Mouse (Mus musculus) common myeloid progenitor, adult 5-6 weeks (primary cell): ENCODE data around the gene Rhox8. TPM values are rescaled to one million over a fixed set of nuclear protein-coding genes. Genes with fewer than 3 reads are reported as not detected.
"Not testable (repeated sequence)": the region's sequence is repeated elsewhere in the genome, so short reads cannot be mapped to it uniquely, and the experiment has no call there.

ENCODE experiments used
- ATAC-seq: replicated peaks from 2 replicates; pipeline ENCODE4 v1.8.0; 2016; ENCODE audit warnings: low read depth, mild to moderate bottlenecking, moderate TSS enrichment, inconsistent platforms; ENCODE audit not compliant: poor library complexity, severe bottlenecking
- total RNA-seq: library from RNA; stranded (forward); fragments of 200-1000, 187-1606 nt; gene quantifications from 2 replicates; pipeline ENCODE4 v1.2.3, GENCODE M21; 2017

The Rhox8 gene
- total RNA-seq = not detected in 2 replicates

- ATAC-seq = no peak
Measured at GRCm38 (mm10) chrX:37878844-37879243, at the start of gene Rhox8. TSS of gene Rhox8 (minus strand) at chrX:37878944.

GRCm38 (mm10) chrX:37916311-37916710 lies 37.6 kb upstream of the Rhox8 start:
- no peak for ATAC-seq

- no peak for ATAC-seq
Measured at GRCm38 (mm10) chrX:37908581-37908980, 29.8 kb upstream of the Rhox8 start.

GRCm38 (mm10) chrX:37903727-37904126 lies 25.0 kb upstream of the Rhox8 start:
- no peak for ATAC-seq

GRCm38 (mm10) chrX:37901670-37902069 lies 22.9 kb upstream of the Rhox8 start, which contains the start of gene Rhox9:
TSS of gene Rhox9 (minus strand) at chrX:37901770.
- ATAC-seq = not testable (repeated sequence)

GRCm38 (mm10) chrX:37897132-37897531 lies 18.4 kb upstream of the Rhox8 start, which contains the start of gene Rhox7b:
TSS of gene Rhox7b (minus strand) at chrX:37897232.
- ATAC-seq = not testable (repeated sequence)

GRCm38 (mm10) chrX:37871641-37872040 lies 7.1 kb downstream of the Rhox8 start:
- no peak for ATAC-seq

- not testable (repeated sequence) for ATAC-seq
Measured at GRCm38 (mm10) chrX:37831386-37831785, 47.4 kb downstream of the Rhox8 start, which contains the start of gene Rhox7a. TSS of gene Rhox7a (plus strand) at chrX:37831686.

- ATAC-seq = not testable (repeated sequence)
Measured at GRCm38 (mm10) chrX:37826610-37827009, 52.1 kb downstream of the Rhox8 start, which contains the start of gene Rhox6. TSS of gene Rhox6 (plus strand) at chrX:37826910.

Other genes with a start within 250 kb of the Rhox8 start
- gene Rhox2g, start 235.5 kb downstream of the Rhox8 start, total RNA-seq = not detected in 2 replicates
- gene Rhox4g, start 227.6 kb downstream of the Rhox8 start, total RNA-seq = not detected in 2 replicates
- not detected in 2 replicates for gene Rhox3h, start 210.2 kb downstream of the Rhox8 start, total RNA-seq
- not detected in 2 replicates for gene Rhox2h, start 205.7 kb downstream of the Rhox8 start, total RNA-seq
- not detected in 2 replicates for gene Rhox5, start 74.1 kb downstream of the Rhox8 start, total RNA-seq
- gene Rhox6, start 52.0 kb downstream of the Rhox8 start, total RNA-seq = not detected in 2 replicates
- not detected in 2 replicates for gene Rhox7a, start 47.3 kb downstream of the Rhox8 start, total RNA-seq
- gene Rhox7b, start 18.3 kb upstream of the Rhox8 start, total RNA-seq = not detected in 2 replicates
- not detected in 2 replicates for gene Rhox9, start 22.8 kb upstream of the Rhox8 start, total RNA-seq
- not detected in 2 replicates for gene Btg1-ps1, start 139.9 kb upstream of the Rhox8 start, total RNA-seq
- gene Btg1-ps2, start 164.2 kb upstream of the Rhox8 start, total RNA-seq = not detected in 2 replicates
- gene Rhox10, start 187.5 kb upstream of the Rhox8 start, total RNA-seq = not detected in 2 replicates
- gene Rhox11, start 206.2 kb upstream of the Rhox8 start, total RNA-seq = not detected in 2 replicates
- not detected in 2 replicates for gene Rhox12, start 232.0 kb upstream of the Rhox8 start, total RNA-seq
- gene Rhox13, start 242.3 kb upstream of the Rhox8 start, total RNA-seq = not detected in 2 replicates